Mouse (Mus musculus): ENCODE measurements at regions not wholly inside any gene's neighbourhood (a gene's known extent, or its start where the extent isn't known, plus 50 kb on each side); places are given as distances from the start of the nearest gene placed in this dataset.

DNA sequence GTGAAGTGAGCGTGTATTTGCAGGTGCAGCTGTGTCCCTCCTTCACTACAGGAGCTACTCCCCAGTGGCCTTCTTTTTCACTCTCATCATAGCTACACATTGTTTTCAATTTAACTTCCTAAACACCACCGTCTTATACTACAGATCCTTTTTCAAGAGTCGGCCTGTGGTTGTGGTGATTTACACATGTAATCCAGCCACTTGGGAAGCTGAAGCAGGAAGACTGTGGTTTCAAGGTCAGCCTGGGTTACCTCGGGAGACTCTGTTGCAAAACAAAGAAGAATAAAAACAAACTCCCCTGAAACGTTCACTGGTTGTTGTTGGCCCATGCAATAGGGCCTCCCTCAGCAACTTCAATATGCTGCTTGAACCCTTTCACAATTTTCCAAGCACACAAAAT, 153.8 kb upstream of the Kcnh8 start:
- Histone ChIP-seq H3K9me3 (ENCODE audit: low read length) (no peaks in the 10 kb centered on the region), H3K4me1 (replicated peaks; ENCODE audit: low read depth, low read length) (no peaks in the 10 kb centered on the region), H3K4me3 (replicated peaks; ENCODE audit: low read length) (no peak overlapping the region), H3K36me3 (ENCODE audit: insufficient read depth, low read length) (no peaks in the 10 kb centered on the region), H3K27me3 (ENCODE audit: insufficient read depth, low read length) (no peaks in the 10 kb centered on the region)
- TF ChIP-seq POU5F1 (IDR thresholded peaks at IDR 0.05; ENCODE audit: borderline replicate concordance, low read length) (no peak), NANOG (IDR thresholded peaks at IDR 0.05; ENCODE audit: borderline replicate concordance, low read length) (no peak), CTCF (conservative IDR thresholded peaks at IDR 0.05; ENCODE audit: low read length) (no peak)

DNA sequence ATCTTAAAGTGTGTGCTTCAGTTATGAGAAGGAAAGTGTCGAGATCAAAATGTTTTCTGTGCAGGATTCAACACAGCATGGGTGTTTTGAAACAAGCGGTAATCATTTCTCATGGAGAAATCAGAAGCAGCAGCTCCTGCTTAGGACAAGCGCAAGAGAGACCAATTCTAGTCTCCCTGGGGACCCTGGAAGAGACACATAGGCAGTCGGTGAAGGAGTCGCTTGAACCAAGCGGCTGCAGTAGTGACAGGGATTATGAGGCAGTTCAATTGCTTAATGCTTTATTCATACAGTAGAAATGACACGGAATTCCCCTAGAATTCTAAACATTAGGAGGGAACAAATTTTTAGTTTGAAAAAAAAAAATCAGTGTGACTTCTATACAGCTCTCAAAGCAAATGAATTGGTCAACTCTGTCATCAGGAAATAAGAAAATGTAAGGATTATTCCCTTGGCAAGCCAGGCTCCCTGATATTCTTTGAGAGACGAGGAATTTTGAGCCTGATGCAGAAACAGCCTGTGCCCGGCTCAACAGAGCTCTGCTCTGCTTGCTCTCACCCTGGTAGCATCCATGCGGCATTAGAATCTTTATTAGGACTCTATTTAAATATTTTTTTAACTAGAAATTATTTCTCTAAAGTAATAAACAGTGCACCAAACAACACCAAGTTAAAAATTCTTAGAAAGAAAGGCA, 143.1 kb upstream of the Kcnh8 start:
- H3K27me3 ChIP-seq (ENCODE audit: insufficient read depth, low read length), result no peaks in the 10 kb centered on the region
- no peak overlapping the region for H3K4me3 ChIP-seq (replicated peaks; ENCODE audit: low read length)
- no peak for TF ChIP-seq CTCF (conservative IDR thresholded peaks at IDR 0.05; ENCODE audit: low read length)
- TF ChIP-seq NANOG (IDR thresholded peaks at IDR 0.05; ENCODE audit: borderline replicate concordance, low read length), result no peak
- no peak for TF ChIP-seq POU5F1 (IDR thresholded peaks at IDR 0.05; ENCODE audit: borderline replicate concordance, low read length)
- H3K4me1 ChIP-seq (replicated peaks; ENCODE audit: low read depth, low read length), result no peaks in the 10 kb centered on the region
- H3K9me3 ChIP-seq (ENCODE audit: low read length), result no peaks in the 10 kb centered on the region
- H3K36me3 ChIP-seq (ENCODE audit: insufficient read depth, low read length), result no peaks in the 10 kb centered on the region

DNA sequence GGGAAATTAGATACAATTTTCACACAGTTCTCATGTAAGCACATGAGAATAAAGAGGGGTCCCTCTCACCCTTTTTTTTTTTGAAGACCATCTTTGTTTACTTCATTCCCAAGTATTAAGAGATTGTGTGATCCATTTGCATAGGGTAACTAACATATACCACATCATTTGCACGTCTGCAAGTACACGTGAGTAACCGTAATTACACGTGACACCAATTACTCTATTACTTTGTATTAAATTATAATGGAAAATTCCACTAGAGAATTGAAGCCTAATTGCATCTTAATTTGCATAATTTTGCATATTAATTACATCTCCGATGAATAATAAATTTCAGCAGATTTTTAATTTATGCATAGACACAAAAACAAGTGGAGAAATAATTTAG, 142.5 kb upstream of the Kcnh8 start:
- TF ChIP-seq NANOG (IDR thresholded peaks at IDR 0.05; ENCODE audit: borderline replicate concordance, low read length) (no peak), CTCF (conservative IDR thresholded peaks at IDR 0.05; ENCODE audit: low read length) (no peak), POU5F1 (IDR thresholded peaks at IDR 0.05; ENCODE audit: borderline replicate concordance, low read length) (no peak)

DNA sequence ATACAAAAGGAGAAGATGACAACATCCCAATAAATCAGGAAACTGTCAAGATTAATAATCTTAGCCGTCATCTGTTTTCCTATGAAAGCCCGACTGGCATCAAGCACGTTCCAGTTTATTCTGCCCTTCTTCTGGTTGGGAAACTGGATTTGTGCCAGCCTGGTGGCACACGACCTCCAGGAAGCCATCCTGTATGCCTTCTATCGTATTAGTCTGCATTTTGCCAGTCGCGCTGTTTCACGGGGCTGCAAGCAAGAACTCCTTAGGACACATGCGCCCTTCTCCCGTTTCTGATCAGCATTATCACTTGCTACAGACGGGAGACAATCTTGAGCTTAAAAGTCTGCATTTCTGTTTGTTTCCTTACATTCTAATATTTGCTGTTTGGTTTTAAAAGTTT, 141.2 kb upstream of the Kcnh8 start:
- Histone ChIP-seq H3K4me3 (replicated peaks; ENCODE audit: low read length) (no peak overlapping the region), H3K9me3 (ENCODE audit: low read length) (no peaks in the 10 kb centered on the region), H3K27me3 (ENCODE audit: insufficient read depth, low read length) (no peaks in the 10 kb centered on the region), H3K4me1 (replicated peaks; ENCODE audit: low read depth, low read length) (no peaks in the 10 kb centered on the region), H3K36me3 (ENCODE audit: insufficient read depth, low read length) (no peaks in the 10 kb centered on the region)
- no peak for TF ChIP-seq CTCF (conservative IDR thresholded peaks at IDR 0.05; ENCODE audit: low read length)
- no peak for TF ChIP-seq NANOG (IDR thresholded peaks at IDR 0.05; ENCODE audit: borderline replicate concordance, low read length)
- no peak for TF ChIP-seq POU5F1 (IDR thresholded peaks at IDR 0.05; ENCODE audit: borderline replicate concordance, low read length)

More for the DNA sequence above, 142.5 kb upstream of the Kcnh8 start:
- H3K4me1 ChIP-seq (replicated peaks; ENCODE audit: low read depth, low read length), result no peaks in the 10 kb centered on the region
- no peaks in the 10 kb centered on the region for H3K27me3 ChIP-seq (ENCODE audit: insufficient read depth, low read length)
- no peaks in the 10 kb centered on the region for H3K9me3 ChIP-seq (ENCODE audit: low read length)
- H3K4me3 ChIP-seq (replicated peaks; ENCODE audit: low read length), result no peak overlapping the region
- H3K36me3 ChIP-seq (ENCODE audit: insufficient read depth, low read length), result no peaks in the 10 kb centered on the region

DNA sequence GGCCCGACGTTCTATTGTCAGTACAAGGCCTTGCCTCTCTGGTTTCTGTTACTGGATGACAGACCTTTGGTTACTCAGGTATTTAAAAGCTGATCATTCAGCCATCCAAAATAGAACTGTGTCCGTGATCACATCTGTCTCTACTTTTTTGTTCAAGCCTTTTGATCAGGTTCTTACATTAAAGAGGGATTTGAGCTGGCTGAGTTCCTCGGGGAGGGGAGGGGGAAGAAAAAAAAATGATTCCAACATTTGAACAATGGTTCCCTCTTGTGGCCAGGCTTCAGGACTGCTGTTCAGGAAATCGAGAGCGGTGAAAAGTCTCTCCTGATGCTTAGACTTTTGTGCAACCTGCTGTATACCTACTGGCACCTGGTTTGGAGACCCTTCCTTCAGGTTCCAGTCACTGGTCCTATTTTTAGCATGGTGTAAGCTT, 140.8 kb upstream of the Kcnh8 start:
- Histone ChIP-seq H3K4me3 (replicated peaks; ENCODE audit: low read length) (no peak overlapping the region), H3K9me3 (ENCODE audit: low read length) (no peaks in the 10 kb centered on the region), H3K4me1 (replicated peaks; ENCODE audit: low read depth, low read length) (no peaks in the 10 kb centered on the region), H3K27me3 (ENCODE audit: insufficient read depth, low read length) (no peaks in the 10 kb centered on the region), H3K36me3 (ENCODE audit: insufficient read depth, low read length) (no peaks in the 10 kb centered on the region)
- TF ChIP-seq NANOG (IDR thresholded peaks at IDR 0.05; ENCODE audit: borderline replicate concordance, low read length), result no peak
- peak; percentile 38 for TF ChIP-seq CTCF (conservative IDR thresholded peaks at IDR 0.05; ENCODE audit: low read length)
- no peak for TF ChIP-seq POU5F1 (IDR thresholded peaks at IDR 0.05; ENCODE audit: borderline replicate concordance, low read length)

DNA sequence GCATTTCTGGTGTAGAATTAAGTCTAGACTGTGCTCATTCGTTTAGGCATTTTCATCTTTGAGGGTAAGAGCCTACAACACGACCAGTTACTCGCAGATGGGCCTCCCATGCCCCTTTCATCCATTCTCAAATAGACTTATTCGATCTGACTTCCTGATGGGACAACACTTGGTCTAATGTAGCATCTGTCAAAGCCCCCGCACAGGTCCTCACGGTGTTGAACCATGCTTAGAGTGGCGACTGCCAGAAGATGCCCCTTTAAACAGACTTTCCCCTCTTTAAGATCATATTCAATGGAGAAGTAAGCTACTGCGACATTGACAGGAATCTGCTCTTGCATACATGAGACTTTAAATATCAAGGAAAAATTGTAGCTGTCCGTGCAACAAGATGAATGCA, 140.1 kb upstream of the Kcnh8 start:
- no peaks in the 10 kb centered on the region for H3K4me1 ChIP-seq (replicated peaks; ENCODE audit: low read depth, low read length)
- H3K36me3 ChIP-seq (ENCODE audit: insufficient read depth, low read length), result no peaks in the 10 kb centered on the region
- no peaks in the 10 kb centered on the region for H3K27me3 ChIP-seq (ENCODE audit: insufficient read depth, low read length)
- TF ChIP-seq CTCF (conservative IDR thresholded peaks at IDR 0.05; ENCODE audit: low read length), result no peak
- TF ChIP-seq POU5F1 (IDR thresholded peaks at IDR 0.05; ENCODE audit: borderline replicate concordance, low read length), result no peak
- TF ChIP-seq NANOG (IDR thresholded peaks at IDR 0.05; ENCODE audit: borderline replicate concordance, low read length), result no peak
- H3K9me3 ChIP-seq (ENCODE audit: low read length), result no peaks in the 10 kb centered on the region
- H3K4me3 ChIP-seq (replicated peaks; ENCODE audit: low read length), result no peak overlapping the region

DNA sequence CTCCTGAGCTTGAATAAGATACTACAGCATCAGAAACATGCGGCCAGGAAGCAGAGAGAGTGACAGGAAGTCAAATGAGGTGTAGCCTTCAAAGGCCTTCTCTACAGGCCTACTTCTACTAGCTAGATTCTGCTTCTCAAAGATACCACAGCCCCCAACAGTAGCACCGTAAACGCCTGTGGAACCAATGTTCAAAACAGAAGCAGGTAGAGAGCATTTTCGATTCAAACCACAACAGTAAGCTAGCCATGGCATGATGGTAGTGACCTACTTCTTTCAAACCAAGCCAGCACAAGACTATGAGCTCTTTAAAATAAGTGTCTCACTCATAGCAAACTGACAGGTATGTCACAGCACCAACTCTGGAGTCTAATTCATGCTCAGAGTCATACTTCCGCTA, 134.0 kb upstream of the Kcnh8 start:
- no peak for TF ChIP-seq CTCF (conservative IDR thresholded peaks at IDR 0.05; ENCODE audit: low read length)
- no peak for TF ChIP-seq NANOG (IDR thresholded peaks at IDR 0.05; ENCODE audit: borderline replicate concordance, low read length)
- TF ChIP-seq POU5F1 (IDR thresholded peaks at IDR 0.05; ENCODE audit: borderline replicate concordance, low read length), result no peak

DNA sequence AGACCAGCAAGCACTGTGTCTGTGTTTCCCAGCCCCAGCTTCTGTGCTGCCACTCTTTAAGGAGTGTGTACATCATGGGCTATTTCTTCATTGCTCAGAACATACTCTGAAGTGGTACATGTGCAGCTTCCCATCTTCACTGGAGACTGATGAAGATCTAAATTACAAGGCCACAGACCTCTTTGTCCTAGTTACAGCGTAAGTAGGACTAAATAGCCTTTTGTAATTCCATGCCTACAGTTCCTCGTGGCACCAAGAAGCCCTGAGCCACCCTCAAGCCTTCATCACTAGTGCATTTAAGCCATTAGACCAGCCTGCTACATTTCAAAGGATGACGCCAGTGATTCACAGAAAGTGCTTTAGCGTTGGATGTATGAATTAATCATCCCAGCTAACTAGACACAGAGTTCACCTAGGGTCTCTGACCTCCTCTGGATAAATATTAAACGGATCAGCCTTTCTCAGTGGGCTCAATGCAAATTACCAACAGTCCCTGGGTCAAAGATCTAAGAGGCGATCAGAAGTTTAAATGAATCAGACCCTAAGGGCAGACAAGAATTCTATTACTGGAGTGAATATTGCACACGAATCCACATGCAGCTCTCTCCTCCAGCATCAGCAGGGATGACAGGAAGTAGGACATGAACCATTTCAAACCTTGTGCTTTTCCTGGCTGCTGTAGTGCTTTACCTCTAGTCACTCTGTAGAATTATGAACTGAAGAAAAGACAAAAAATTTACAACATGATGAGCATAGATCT, 123.0 kb upstream of the Kcnh8 start:
- Histone ChIP-seq H3K27me3 (ENCODE audit: insufficient read depth, low read length) (no peaks in the 10 kb centered on the region), H3K9me3 (ENCODE audit: low read length) (peaks cover 24% of the 10 kb centered on the region), H3K4me3 (replicated peaks; ENCODE audit: low read length) (no peak overlapping the region), H3K4me1 (replicated peaks; ENCODE audit: low read depth, low read length) (no peaks in the 10 kb centered on the region), H3K36me3 (ENCODE audit: insufficient read depth, low read length) (no peaks in the 10 kb centered on the region)
- TF ChIP-seq POU5F1 (IDR thresholded peaks at IDR 0.05; ENCODE audit: borderline replicate concordance, low read length) (no peak), CTCF (conservative IDR thresholded peaks at IDR 0.05; ENCODE audit: low read length) (no peak), NANOG (IDR thresholded peaks at IDR 0.05; ENCODE audit: borderline replicate concordance, low read length) (no peak)

More for the DNA sequence above, 134.0 kb upstream of the Kcnh8 start:
- H3K36me3 ChIP-seq (ENCODE audit: insufficient read depth, low read length), result no peaks in the 10 kb centered on the region
- H3K4me3 ChIP-seq (replicated peaks; ENCODE audit: low read length), result no peak overlapping the region
- no peaks in the 10 kb centered on the region for H3K4me1 ChIP-seq (replicated peaks; ENCODE audit: low read depth, low read length)
- H3K9me3 ChIP-seq (ENCODE audit: low read length), result no peaks in the 10 kb centered on the region
- no peaks in the 10 kb centered on the region for H3K27me3 ChIP-seq (ENCODE audit: insufficient read depth, low read length)

All from E14TG2a.4 (cell line).